Mouse (Mus musculus) monocyte, adult 5-6 weeks (primary cell): ENCODE data around the gene Ctbs. TPM values are rescaled to one million over a fixed set of nuclear protein-coding genes. Genes with fewer than 3 reads are reported as not detected.
"Not testable (repeated sequence)": the region's sequence is repeated elsewhere in the genome, so short reads cannot be mapped to it uniquely, and the experiment has no call there.

Experiments used
- ATAC-seq: fragments of 153-309, 156-312 bp; replicated peaks from 2 replicates; pipeline ENCODE4 v1.8.0; 2017; ENCODE audit warnings: mild to moderate bottlenecking; ENCODE audit not compliant: low TSS enrichment, insufficient number of reproducible peaks, severe bottlenecking, poor library complexity, low FRiP score
- total RNA-seq: library from RNA; stranded (forward); fragments of 200-1000, 200-491, 200-594 nt; gene quantifications from 3 replicates; pipeline ENCODE4 v1.2.3, GENCODE M21; 2017

The Ctbs gene
- total RNA-seq, 1 experiment from 2014 or later: 24.0 TPM

DNA sequence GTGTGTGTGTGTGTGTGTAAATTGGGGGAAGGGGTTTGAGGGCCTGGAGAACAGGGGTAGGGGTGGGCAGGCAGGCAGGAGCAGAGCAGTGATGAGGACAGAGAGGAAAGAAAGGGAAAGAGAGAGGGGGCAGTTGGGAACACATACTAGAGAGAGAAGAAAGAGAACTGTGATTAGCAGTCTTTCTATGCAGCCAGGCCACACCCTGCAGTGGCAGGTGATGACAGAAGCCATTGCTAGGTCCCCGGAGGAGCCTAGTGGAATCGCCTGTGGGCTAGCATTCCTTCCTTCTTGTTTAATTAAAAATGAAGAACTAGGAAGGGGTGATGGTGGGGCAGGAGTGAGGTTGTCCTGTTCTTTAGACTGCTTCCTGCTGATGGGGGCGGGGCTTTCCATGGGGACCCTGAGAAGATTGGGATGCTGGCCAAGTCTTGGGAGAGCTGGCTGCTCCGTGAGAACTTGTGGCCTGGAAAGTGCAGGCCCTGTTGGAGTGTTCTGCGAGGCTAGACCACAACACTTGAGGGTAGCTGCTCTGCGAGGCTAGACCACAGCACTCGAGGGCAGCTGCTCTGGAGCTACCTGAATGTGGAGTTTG is 25.2 kb upstream of the Ctbs start:
- no peak for ATAC-seq

DNA sequence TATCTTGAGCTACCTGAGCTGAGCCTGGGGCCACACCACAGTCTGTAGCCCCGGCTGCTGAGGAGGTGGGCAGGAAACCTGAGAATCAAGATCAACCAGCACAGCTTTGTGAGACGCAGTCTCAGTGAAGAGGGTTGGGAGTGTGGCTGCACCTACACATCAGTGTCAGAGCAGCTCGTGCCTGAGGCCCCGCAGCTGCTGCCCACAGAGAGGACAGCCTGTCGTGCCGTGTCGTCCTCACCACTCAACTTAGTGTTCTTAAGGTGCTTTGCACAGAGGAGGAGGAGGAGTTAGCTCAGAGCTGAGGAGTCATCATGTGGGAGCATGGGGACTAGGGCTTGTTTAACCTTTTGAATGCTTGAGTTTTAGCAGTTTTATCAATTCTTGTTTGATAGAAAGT is 23.7 kb upstream of the Ctbs start:
- no peak for ATAC-seq

DNA sequence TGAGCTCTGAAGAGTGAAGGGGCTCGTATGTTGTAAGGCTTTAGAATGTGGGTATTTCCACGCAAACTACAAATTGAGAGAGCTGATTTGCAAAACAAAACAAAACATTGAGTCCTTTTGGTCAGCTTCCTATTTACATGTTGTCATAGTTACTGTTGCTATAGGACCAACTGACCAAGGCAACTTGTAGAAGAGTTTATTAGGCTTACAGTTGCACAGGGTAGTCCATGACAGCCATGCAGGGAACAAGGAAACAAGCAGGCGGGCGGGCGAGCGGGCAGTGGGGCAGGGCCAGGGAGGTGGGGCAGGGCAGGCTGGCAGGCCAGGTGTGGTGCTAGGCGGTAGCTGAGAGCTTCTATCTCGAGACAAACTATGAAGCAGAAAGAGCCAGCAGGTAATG is 23.1 kb upstream of the Ctbs start:
- no peak for ATAC-seq

DNA sequence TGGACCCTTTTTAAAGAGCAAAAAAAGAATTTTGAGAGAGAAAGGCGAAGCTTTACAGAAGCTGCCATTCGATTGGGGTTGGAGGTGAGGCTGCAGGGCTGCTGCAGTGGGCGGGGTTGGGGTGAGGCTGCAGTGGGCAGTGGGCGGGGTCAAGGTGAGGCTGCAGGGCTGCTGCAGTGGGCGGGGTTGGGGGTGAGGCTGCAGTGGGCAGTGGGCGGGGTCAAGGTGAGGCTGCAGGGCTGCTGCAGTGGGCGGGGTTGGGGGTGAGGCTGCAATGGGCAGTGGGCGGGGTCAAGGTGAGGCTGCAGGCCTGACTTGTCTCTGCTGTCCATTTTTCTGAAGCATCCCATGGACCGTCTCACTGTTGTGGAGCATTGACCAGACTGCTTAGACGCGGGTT is 16.5 kb upstream of the Ctbs start:
- ATAC-seq: not testable (repeated sequence)

DNA sequence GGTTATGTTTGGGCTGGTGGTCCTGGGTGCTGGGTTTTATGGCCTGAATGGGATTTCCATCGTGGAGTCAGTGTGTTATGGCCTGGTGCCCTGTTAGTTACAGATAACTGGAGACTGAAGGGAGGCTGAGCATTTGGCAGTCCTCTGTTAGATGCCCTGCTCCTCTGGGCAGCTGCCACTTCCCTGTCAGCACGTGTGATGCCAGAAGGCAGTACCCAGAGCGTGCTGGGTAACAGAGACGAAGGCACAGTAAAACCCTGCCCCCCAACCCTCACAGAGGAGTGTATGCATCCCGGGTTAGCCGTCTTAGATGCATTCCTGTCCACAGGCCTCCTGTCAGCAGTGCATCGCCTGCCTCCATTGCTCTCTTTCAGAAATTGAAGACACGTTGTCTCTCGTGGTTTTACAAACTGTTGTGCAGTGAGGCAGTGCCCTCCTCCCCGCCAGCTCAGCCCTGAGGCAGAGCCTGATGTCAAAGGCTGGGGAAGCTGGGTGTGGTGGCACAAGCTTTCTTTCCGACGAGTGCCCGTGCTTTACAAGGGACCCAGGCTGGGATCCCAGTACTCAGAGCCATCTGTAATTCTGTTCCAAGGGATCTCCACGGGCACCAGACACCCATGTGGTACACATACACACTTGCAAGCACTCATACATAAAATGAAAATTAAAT is 15.8 kb upstream of the Ctbs start:
- no peak for ATAC-seq

DNA sequence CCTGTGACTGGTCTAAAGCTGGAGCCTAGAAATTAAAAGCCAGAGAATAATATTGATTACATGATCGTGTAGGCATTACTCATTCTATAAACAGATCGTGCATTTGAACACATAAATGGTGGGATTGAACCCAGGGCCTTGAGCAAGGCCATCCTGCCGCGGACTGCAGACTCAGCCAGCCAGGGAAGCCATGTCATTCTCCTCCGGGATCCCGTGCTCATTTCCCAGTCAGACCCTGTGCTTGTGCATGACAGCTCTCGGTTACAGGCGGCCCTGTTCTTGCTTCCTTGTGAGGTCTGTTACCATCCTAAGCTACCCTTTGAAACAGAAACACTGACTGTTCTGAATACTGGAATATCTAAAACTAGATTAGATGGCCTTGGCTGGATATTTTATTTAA is 14.9 kb upstream of the Ctbs start:
- ATAC-seq: no peak

DNA sequence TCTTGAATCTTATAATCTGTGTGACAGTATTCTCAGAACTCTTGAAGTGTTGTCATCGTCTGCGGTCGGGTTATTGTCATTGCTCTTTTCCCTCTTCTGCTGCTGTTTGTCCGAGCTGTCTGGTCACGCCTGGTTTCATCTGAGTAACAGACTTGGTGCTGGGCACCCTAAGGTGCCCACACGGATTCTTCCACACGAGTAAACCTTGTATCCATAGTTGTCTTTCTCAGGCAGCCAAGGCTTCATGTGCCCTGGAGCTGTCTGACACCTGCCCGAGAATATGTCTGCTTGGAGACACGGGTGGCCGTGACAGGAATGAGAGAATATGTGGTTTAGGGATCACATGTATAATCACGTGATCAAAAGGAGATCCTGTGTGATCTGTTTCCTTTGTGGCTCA is 14.1 kb upstream of the Ctbs start:
- no peak for ATAC-seq

DNA sequence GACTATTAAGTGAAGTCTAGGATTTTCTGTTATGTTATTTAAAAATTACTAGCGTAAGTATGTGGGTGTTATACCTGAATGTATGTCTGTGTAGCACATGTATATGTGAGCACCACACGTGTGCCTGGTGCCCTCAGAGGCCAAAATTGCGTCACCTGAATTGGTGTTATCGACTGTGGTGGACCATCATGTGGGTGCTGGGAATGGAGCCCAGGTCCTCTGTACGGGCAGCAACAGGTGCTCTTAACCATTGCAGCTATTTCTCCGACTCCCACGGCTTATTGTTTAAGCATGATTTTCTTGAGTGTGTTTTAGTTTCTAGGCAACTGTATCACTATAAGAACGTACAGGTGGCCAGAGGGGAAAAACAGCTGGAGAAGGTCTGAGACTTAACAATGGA is 13.5 kb upstream of the Ctbs start:
- ATAC-seq: no peak

DNA sequence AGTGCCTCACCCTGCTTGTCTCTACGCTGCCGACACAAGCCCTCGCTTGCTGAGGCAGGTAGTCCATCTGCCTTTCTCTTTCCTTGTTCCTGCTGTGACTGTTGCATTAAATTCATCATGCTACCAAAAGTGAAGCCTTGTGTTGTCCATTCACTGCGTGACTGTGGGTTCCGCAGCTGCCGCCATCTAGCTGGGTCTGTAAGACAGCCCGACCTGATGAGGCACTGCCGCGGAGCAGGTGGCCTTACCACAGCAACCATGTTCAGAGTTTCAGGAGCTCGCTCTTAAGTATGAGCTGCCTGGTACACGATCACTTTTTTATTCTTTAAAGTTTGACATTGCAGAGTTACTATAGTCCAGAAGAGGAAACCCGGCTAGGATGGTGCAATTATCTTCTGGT is 9.6 kb upstream of the Ctbs start:
- ATAC-seq: no peak

DNA sequence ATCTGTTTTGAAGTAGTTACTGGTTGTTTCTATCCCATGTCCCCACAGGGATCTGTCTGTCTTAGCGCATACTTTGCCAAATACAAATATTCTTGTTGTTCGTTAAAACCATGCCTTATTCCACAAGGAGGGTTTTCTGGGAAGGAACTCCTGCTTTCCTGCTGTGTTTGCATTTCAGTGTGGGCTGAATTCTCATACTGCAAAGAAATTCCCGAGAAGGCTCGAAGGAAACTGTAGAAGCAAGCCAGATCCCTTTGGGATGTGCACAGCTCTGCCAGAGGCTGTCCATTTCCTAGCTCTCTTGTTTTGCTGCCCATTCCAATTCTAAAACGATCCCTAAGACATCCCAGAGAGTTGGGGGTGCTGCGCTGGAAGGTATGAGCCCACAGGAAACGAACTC is 9.2 kb upstream of the Ctbs start:
- ATAC-seq: no peak

DNA sequence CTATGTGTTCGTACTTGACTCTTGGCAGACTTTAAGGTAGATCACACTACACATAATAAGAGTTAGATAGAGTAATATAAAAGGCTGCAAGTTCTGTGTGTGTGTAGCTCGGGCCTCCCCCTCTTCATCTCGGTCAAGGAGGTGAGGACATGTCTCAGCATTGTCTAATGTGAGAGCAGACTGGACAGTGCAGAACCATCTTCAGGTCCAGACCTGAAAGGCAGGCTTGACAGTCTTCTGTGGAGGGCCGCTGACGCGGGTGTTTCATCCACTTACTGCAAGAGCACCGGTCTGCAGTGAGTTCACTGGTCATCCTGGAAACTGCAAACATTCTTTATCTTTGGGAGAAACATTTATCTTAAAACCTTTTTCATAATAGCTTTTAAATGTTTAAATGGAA is 7.1 kb upstream of the Ctbs start:
- ATAC-seq: no peak

DNA sequence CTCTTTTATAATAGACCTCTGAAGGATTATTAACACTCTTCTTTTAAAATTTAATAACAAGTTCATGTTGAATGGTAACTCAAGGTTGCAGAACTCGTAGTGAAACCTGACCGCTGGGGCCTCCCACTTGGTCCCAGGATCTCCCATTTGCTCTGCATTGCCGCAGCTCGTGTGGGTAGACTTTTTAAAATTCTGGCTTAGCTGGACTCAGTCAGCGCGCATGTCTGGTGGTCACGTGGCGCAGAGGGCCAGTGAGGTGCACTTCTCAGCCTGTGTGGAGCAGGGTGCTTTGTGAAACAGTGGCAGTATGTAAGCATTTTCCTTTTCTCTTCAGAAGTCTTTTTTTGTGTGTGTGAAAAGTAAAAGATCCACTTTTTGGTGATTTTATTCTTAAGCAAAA is 6.7 kb upstream of the Ctbs start:
- no peak for ATAC-seq

DNA sequence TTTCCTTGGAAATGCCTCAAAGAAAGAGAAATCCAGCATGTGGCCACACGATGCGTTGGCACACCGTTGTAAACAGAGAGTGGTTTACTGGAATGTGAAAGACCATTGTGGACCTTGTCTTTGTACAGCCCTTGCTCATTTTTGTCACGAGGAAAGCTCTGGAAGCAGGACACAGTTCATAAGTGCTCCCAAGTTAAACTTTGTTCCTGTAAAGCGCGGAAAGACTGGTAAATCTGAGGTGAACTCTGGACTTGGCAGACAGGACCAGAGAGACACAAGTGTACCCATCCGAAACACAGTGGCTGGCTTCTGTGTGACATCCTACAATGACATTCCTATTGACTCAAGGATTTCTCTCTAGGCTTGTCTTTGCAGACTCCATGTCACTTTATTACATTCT is 6.2 kb upstream of the Ctbs start:
- no peak for ATAC-seq

DNA sequence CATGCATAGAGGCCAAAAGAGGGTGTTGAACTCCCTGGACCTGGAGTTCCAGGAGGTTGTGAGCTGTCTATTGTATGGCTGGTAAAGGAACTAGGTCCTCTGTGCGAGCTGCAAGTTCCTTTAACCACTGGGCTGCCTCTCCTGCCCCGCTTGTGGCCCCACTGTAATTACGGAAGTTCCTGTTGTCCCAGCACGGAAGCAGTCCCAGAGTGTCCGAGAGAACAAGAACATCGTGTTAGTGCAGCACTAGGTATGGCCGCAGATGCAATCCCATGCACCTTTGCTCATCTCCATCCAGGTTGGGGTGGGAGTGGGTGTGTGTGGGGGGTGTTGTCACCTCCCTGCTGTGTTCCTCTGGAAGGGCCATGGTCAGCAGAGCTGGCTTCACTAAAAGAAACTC is 4.7 kb upstream of the Ctbs start:
- ATAC-seq: peak; percentile 82

DNA sequence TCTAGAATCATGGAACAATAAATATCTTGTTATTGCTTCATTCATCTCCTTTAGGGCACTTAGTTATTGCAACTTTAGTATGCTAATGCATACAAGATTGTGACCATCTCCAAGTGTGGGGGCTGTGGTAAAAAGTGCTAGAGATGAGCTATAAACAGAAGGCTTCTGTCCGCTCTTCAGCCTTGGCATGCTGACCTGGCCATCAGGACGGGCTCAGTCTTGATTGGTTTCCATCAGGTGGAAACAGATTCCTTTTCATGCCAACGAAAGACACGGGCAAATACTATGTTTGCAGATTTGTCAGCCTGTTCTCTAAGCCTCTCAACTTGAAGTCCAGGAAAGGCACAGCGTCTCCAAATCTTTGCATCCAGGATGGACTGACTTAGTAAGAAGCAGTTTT is 2.4 kb upstream of the Ctbs start:
- no peak for ATAC-seq

DNA sequence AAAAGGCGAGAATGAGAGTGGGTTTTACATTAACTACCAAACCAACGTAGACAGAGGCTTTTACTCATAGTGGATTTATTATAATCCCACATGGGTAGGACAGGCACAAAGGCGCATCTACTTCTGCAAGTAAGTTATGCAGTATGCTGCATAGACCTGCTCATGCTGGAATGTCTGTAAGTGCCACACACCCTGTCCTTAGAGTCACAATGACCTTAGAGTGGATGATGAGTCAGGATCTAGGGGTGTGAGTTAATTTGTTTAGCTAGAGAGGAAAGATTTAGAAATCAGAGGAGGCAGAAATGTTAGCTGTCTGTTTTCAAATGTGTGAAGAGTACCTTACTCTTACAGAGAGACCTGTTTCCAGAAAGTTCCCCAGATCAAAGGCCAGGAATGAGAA is 2.0 kb upstream of the Ctbs start:
- no peak for ATAC-seq

DNA sequence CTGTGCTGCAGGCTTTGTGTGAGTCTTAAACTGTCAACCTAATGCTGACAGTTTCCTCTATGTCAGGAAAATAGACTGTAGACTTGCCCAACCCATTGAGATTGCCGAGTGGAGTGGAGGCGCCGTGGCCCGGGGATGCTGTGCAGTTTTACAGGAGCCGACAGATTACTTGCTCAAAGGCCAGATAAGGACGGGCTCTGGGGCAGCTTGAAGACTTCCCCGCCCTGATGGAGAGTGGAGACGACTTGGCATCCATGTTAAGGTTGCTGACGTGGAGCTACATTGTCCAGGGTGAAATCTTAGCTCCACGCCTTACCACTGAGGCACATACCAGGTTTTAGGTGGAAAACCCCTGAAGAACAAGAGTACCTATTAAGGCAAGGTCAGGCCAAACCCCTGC is 1.2 kb upstream of the Ctbs start:
- ATAC-seq: no peak

DNA sequence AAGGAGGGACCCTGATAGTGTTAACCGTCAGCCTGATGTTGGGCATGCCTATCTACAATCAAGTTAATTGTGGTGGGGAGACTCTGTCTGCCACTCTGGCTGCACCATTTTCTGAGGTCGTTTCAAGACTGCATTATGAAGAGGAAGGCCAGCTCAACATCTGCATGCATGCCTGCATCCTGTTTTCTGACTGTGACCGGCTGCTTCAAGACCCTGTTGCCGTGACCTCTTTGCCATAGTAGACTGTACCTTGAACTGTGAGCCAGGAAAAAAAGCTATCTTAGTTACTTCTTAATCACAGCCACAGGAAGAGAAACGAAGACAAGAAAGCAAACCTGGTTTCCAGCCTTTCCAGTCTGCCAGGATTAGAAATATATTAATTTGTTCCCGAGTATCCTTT is 626 bp upstream of the Ctbs start:
- no peak for ATAC-seq

DNA sequence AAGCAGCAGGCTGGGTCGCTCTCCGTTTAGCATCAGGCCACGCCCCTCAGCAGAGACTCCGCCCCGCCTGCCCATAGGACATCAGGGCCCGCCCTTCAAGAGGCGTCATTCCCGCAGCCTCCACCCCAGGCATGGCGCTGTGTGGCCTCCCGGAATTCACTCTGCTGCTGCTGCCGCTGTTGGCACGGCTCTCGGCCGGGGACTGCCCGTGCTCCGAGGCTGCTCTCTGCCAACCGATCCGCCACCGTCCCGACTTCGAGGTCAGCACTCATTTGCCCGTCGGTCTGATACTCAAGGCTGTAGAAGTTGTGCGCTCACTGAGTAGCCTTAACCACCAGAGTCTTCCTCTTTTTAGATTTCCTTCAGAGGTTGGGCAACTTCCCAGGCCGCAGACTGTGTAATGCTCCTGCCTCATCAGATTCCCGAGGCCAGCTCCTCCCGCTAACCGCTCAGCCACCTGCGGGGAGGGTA is 811 bp downstream of the Ctbs start:
- peak; percentile 94 for ATAC-seq

DNA sequence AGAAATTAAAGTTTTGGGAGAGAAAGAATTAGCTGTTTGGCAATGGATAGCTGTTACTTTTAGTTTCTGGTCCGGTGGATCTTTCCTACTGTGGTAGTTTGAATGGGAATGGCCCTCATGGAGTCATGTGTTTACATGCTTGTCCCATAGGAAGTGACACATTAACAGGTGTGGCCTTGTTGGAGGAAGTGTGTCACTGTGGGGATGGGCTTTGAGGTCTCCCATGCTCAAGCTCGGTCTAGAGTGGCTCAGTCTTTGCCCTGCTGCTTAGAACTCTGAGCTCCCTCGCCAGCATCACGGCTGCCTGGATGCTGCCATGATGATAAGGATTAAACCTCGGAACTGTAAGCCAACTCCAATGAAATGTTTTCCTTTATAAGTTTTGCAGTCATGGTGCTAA is 1.8 kb downstream of the Ctbs start:
- no peak for ATAC-seq

DNA sequence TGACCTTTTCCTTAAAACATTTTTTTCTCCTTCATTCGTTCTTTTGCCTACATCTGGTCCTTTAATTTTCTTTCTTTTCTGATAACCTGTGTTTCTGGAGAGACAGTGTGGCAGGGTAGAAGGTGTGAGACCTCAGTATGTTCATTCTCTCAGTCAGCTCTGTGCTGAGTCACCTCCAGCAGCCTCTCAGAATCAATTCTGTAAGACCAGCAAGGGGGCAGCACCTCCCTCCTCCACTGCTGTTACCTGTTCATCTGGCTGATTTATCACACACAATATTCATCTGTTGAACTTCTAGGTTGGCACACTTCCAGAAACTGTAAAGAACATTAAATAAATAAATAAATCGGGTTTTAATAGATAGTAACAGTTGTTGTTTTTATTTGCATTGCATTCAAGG is 13.3 kb downstream of the Ctbs start:
- no peak for ATAC-seq
